ENCODE assay signal across 26 mouse cellular contexts in the genomic region with DNA sequence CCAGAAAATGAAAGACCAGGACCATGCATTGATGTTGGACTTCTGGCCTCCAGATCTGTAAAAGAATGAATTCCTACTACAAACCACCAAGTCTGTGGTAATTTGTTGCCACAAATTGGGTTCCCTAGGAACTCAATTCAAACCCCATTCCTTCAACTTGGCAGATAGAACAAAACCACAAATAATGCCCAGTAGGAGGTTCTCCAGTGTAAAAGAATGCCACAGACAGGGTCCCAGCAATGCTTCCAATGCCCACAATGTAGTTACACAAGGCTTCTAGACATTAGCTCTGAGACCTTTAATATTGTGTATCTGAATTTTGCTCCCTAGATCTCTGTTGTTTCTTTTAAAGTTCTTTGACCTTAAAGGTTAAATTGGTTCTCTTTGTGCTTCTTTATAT.
"Had no signal": no experiment of that assay in that cellular context is flagged by ENCODE, and none has a peak within 500 bp of the region (broad histone marks: within the 10 kb centered on the region; RNA-seq: fewer than 3 reads in every experiment).

No protein-coding gene starts in this region.

- ATAC-seq: forebrain, embryonic 13.5 days; forebrain, embryonic 14.5 days; forebrain, embryonic 15.5 days; forebrain, embryonic 16.5 days; forebrain, postnatal 0 days had no signal

- H3K9me3 ChIP-seq: embryonic facial prominence, embryonic 10.5 days; embryonic facial prominence, embryonic 12.5 days; embryonic facial prominence, embryonic 13.5 days; embryonic facial prominence, embryonic 15.5 days; forebrain, embryonic 10.5 days; forebrain, embryonic 12.5 days; forebrain, embryonic 13.5 days; forebrain, embryonic 15.5 days had no signal

- H3K4me2 ChIP-seq: embryonic facial prominence, embryonic 12.5 days; embryonic facial prominence, embryonic 13.5 days; embryonic facial prominence, embryonic 15.5 days; forebrain, embryonic 12.5 days; forebrain, embryonic 13.5 days; forebrain, embryonic 15.5 days had no signal

- H3K4me1 ChIP-seq: embryonic facial prominence, embryonic 10.5 days; embryonic facial prominence, embryonic 12.5 days; embryonic facial prominence, embryonic 13.5 days; embryonic facial prominence, embryonic 15.5 days; forebrain, embryonic 10.5 days; forebrain, embryonic 12.5 days; forebrain, embryonic 13.5 days; forebrain, embryonic 15.5 days had no signal

- H3K27ac ChIP-seq: embryonic facial prominence, embryonic 10.5 days; embryonic facial prominence, embryonic 12.5 days; embryonic facial prominence, embryonic 13.5 days; embryonic facial prominence, embryonic 15.5 days; forebrain, embryonic 10.5 days; forebrain, embryonic 12.5 days; forebrain, embryonic 13.5 days; forebrain, embryonic 15.5 days; gastrocnemius, adult 2 months; heart, adult 2 months had no signal

- H3K27me3 ChIP-seq: embryonic facial prominence, embryonic 15.5 days; forebrain, embryonic 12.5 days; forebrain, embryonic 13.5 days; forebrain, embryonic 15.5 days had no signal

- H3K36me3 ChIP-seq: embryonic facial prominence, embryonic 10.5 days; embryonic facial prominence, embryonic 12.5 days; embryonic facial prominence, embryonic 13.5 days; embryonic facial prominence, embryonic 15.5 days; forebrain, embryonic 10.5 days; forebrain, embryonic 12.5 days; forebrain, embryonic 15.5 days had no signal

- H3K4me3 ChIP-seq: embryonic facial prominence, embryonic 10.5 days; embryonic facial prominence, embryonic 12.5 days; embryonic facial prominence, embryonic 13.5 days; embryonic facial prominence, embryonic 15.5 days; erythroblast, embryonic 14.5 days; forebrain, embryonic 10.5 days; forebrain, embryonic 12.5 days; forebrain, embryonic 13.5 days; forebrain, embryonic 15.5 days; gastrocnemius, adult 2 months; heart, adult 2 months had no signal

- H3K9ac ChIP-seq: embryonic facial prominence, embryonic 12.5 days; embryonic facial prominence, embryonic 13.5 days; embryonic facial prominence, embryonic 15.5 days; forebrain, embryonic 12.5 days; forebrain, embryonic 13.5 days; forebrain, embryonic 15.5 days; forebrain, postnatal 0 days had no signal

- DNase-seq: cerebellum, adult 9-11 months; cerebellum, postnatal 10 days; cerebellum, postnatal 14 days; cerebellum, postnatal 25 days; cerebellum, postnatal 36 days; embryo, embryonic 11 days; forebrain, postnatal 0 days; gastrocnemius, adult 2 months; gastrocnemius, postnatal 10 days; gastrocnemius, postnatal 14 days; gastrocnemius, postnatal 25 days; gastrocnemius, postnatal 36 days; heart, adult 11 months; heart, adult 18-20 months; heart, adult 2 months had no signal
